ENCODE assay signal across 8 mouse cellular contexts in the genomic region with DNA sequence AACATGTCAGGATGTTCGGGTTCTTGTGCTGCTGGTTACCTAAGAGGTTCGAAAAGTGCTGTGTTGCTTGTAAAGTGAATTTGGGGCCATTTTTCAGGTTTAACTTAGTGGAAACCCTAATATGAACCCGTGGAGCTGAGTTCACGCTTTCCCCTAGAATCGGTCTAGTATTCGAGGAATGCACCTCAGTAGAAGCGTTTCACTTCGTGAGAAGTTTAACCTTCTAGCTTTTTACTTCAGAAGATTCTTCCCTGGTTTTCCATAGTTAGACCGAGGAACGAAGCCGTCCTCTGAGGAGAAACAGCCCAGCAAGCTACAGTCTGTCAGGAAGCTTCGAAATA. TPM values are rescaled to one million over a fixed set of nuclear protein-coding genes. Genes with fewer than 3 reads are reported as not detected.
DNase-seq lines count a peak whose midpoint lies in the region; ATAC-seq and TF ChIP-seq lines count a peak whose summit lies in the region.

No protein-coding gene starts in this region.

- H3K4me3 ChIP-seq in gastrocnemius, adult 2 months, result peak overlapping the region; percentile 72
- H3K4me3 ChIP-seq in testis, adult 2 months (ENCODE audit: control insufficient read depth, low read depth, low read length), result peak overlapping the region; percentile 99
- H3K4me3 ChIP-seq in liver, embryonic 11.5 days (ENCODE audit: low read depth, low read length), result peak overlapping the region; percentile 97

- H3K27ac ChIP-seq in gastrocnemius, adult 2 months, result peak overlapping the region; percentile 90
- peak overlapping the region; percentile 73 for H3K27ac ChIP-seq in testis, adult 2 months (ENCODE audit: control insufficient read depth, insufficient read depth, low read depth, low read length)
- H3K27ac ChIP-seq in liver, embryonic 11.5 days (ENCODE audit: low read depth, low read length), result no peak overlapping the region

- no peaks in the 10 kb centered on the region; the same call in 1 of the 2 replicates for H3K4me1 ChIP-seq in testis, adult 2 months (ENCODE audit: control insufficient read depth, insufficient read depth, low read length)
- H3K4me1 ChIP-seq in liver, embryonic 11.5 days (replicated peaks; ENCODE audit: control insufficient read depth, insufficient read depth, low read length), result peaks cover 11% of the 10 kb centered on the region

- no peak for DNase-seq in gastrocnemius, adult 2 months
- no peak for DNase-seq in gastrocnemius, postnatal 10 days
- no peak for DNase-seq in testis, postnatal 14 days (ENCODE audit: low spot score)
- DNase-seq in liver, embryonic 11.5 days (ENCODE audit: low spot score), result no peak
- no peak for DNase-seq in right cerebral cortex, postnatal 25 days
- DNase-seq in cerebellum, adult 9-11 months, result no peak
- no peak for DNase-seq in urinary bladder, postnatal 10 days (ENCODE audit: low spot score)

- TF ChIP-seq CTCF in gastrocnemius, adult 2 months (IDR thresholded peaks at IDR 0.05), result no peak
- TF ChIP-seq CTCF in testis, adult 2 months (IDR thresholded peaks at IDR 0.05; ENCODE audit: control insufficient read depth, insufficient read depth, insufficient replicate concordance, low read depth, low read length), result no peak

- peak overlapping the region; percentile 61 for H3K9ac ChIP-seq in liver, embryonic 11.5 days (ENCODE audit: low read depth, low read length)

- H3K9me3 ChIP-seq in liver, embryonic 11.5 days (ENCODE audit: control insufficient read depth, low read length), result no peaks in the 10 kb centered on the region

- no peak for TF ChIP-seq POLR2A in testis, adult 2 months (IDR thresholded peaks at IDR 0.05; ENCODE audit: control insufficient read depth, low read depth, low read length)

- ATAC-seq in liver, embryonic 11.5 days (replicated peaks; ENCODE audit: low FRiP score), result peak; percentile 33; the same call in 1 of the 2 replicates

- no peaks in the 10 kb centered on the region for H3K27me3 ChIP-seq in testis, adult 2 months (ENCODE audit: control insufficient read depth, insufficient read depth, low read length)
- H3K27me3 ChIP-seq in liver, embryonic 11.5 days (replicated peaks; ENCODE audit: control insufficient read depth, insufficient read depth, low read length), result no peaks in the 10 kb centered on the region

- peak overlapping the region; percentile 80 for H3K4me2 ChIP-seq in liver, embryonic 11.5 days

- intact Hi-C loops in gastrocnemius, adult 2 months (cut with DNase I), result loop anchor here (2.0 kb wide), 1 partner anchor 234 kb away; no protein-coding TSS in a partner anchor

- H3K36me3 ChIP-seq in testis, adult 2 months (ENCODE audit: control insufficient read depth, insufficient read depth, low read length), result no peaks in the 10 kb centered on the region
- H3K36me3 ChIP-seq in liver, embryonic 11.5 days (ENCODE audit: control insufficient read depth, insufficient read depth, low read length), result no peaks in the 10 kb centered on the region; the same call in 1 of the 2 replicates

- 10% methylated on average over 12 of the region's 12 CpGs for WGBS in liver, embryonic 11.5 days

RNA-seq across cellular contexts. Expression of a gene that starts 0.3 kb away (rescaled TPM):
- 100 to 1,000 TPM; 125 TPM for total RNA-seq in gastrocnemius, adult 2 months (2021)
- total RNA-seq in gastrocnemius, postnatal 10 days (2021), result 100 to 1,000 TPM; 106 to 109 TPM
- polyA plus RNA-seq in testis, adult 2 months (2012; rRNA removed), result 23.3 and 24.5 TPM in 2 replicates
- polyA plus RNA-seq in liver, embryonic 11.5 days (2014; fragmentation: Nextera tagmentation; extraction: Ambion mirVana), result 174 and 183 TPM in 2 replicates
